Mouse (Mus musculus): ENCODE measurements around the gene Galnt12. TPM values are rescaled to one million over a fixed set of nuclear protein-coding genes. Genes with fewer than 3 reads are reported as not detected.
"Not testable (repeated sequence)": the region's sequence is repeated elsewhere in the genome, so short reads cannot be mapped to it uniquely, and the experiment has no call there.

Galnt12 gene
- total and polyA plus RNA-seq, 3 experiments = not detected

DNA sequence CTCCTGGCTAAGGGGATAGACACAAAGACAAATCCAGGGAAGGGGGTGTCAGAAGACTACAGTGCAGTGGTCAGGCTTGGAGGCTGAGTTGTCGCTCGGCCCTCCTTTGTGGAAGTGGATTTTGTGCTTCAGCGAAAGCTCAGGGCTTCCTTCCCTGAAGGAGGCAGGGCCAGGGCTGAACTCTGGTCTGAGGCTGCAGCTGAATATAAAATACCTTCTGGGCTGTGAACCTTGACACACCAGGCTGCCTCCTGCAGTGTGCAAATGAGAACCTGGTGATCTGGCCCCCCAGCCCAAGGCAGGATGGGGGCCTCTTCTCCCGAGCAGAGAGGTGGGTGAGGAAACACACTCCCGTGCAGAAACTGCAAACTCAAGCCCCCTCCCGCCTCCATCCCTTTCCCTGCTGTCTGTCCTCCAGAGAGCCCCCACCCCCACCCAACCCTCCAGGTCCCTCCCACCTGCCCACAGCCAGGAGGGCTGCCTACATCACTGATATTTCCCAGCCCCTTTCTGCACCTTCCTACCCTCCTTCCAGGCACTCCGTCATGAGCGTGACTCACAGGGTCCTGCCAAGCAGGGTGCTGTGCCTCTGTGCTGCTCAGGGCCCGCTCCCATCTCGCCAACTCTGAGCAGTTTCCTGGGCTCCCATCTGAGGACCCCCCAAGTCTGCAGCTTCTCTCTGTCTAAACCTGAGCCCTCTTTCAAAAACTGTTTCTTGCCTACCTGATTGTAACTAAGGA, 40.9 kb upstream of the Galnt12 start:
- TF ChIP-seq GATA1 (IDR thresholded peaks at IDR 0.05; ENCODE audit: borderline replicate concordance, low read length) (no peak), POLR2AphosphoS5 (IDR thresholded peaks at IDR 0.05; ENCODE audit: insufficient replicate concordance, low read depth, low read length) (no peak), GATA2 (IDR thresholded peaks at IDR 0.05; ENCODE audit: borderline replicate concordance, low read depth, low read length) (no peak), CTCF (IDR thresholded peaks at IDR 0.05; ENCODE audit: low read depth, low read length) (no peak), TAL1 (conservative IDR thresholded peaks at IDR 0.05; ENCODE audit: low read depth, low read length) (no peak)
- DNase-seq (ENCODE audit: low spot score) (no peak), ATAC-seq (ENCODE audit: extremely low read depth, insufficient number of reproducible peaks, low FRiP score, poor library complexity, severe bottlenecking) (no peak)
- Histone ChIP-seq H3K4me3 (ENCODE audit: low read depth, low read length) (no peak overlapping the region; the same call in 1 of the 2 replicates), H3K27me3 (ENCODE audit: insufficient read depth, low read length) (no peaks in the 10 kb centered on the region; the same call in 1 of the 2 replicates), H3K9me3 (replicated peaks) (peaks cover 83% of the 10 kb centered on the region), H3K4me1 (ENCODE audit: insufficient read depth, low read depth, low read length) (no peaks in the 10 kb centered on the region), H3K36me3 (replicated peaks) (no peaks in the 10 kb centered on the region)

DNA sequence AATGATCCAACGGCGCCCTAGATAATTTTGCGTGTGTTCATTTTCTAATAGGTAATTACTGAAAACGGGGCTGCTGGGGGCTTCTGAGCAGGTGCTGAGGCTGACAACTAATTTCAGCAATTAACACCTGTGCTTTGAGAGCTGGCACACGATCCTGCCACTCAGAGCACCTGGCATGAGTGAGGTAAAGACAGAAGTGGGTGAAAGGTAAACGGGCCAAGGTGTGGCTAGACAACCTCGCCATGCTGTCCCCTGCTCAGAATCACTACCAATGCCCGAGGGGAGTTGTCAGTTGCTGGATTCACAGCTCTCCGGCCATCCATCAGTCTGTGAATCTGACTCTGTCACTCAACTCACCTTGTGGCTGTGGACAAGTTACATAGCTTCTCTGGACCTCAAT, 39.8 kb upstream of the Galnt12 start:
- H3K27me3 ChIP-seq (ENCODE audit: insufficient read depth, low read length) = no peaks in the 10 kb centered on the region
- DNase-seq (ENCODE audit: low spot score) = no peak
- no peaks in the 10 kb centered on the region for H3K36me3 ChIP-seq (replicated peaks)
- peaks cover 85% of the 10 kb centered on the region for H3K9me3 ChIP-seq (replicated peaks)
- no peak overlapping the region for H3K4me3 ChIP-seq (ENCODE audit: low read depth, low read length)
- ATAC-seq (ENCODE audit: extremely low read depth, insufficient number of reproducible peaks, low FRiP score, poor library complexity, severe bottlenecking) = no peak
- H3K4me1 ChIP-seq (ENCODE audit: insufficient read depth, low read depth, low read length) = no peaks in the 10 kb centered on the region
- no peak for TF ChIP-seq CTCF (IDR thresholded peaks at IDR 0.05; ENCODE audit: low read depth, low read length)
- no peak for TF ChIP-seq POLR2AphosphoS5 (IDR thresholded peaks at IDR 0.05; ENCODE audit: insufficient replicate concordance, low read depth, low read length)
- no peak for TF ChIP-seq TAL1 (conservative IDR thresholded peaks at IDR 0.05; ENCODE audit: low read depth, low read length)
- TF ChIP-seq GATA2 (IDR thresholded peaks at IDR 0.05; ENCODE audit: borderline replicate concordance, low read depth, low read length) = no peak
- no peak for TF ChIP-seq GATA1 (IDR thresholded peaks at IDR 0.05; ENCODE audit: borderline replicate concordance, low read length)

DNA sequence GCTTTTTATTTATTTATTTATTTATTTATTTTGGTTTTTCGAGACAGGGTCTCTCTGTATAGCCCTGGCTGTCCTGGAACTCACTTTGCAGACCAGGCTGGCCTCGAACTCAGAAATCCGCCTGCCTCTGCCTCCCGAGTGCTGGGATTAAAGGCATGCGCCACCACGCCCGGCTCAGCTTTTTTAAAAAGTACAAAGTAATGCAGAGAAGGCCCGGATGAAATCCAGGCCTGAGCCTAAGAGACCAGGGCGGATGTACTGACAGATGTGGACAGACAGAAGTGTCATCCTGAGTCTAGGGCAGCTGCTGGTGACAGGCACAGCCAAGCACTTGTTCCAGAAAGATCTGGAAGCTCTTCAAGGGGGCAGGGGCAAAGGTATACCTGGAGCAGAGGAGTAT, 36.5 kb upstream of the Galnt12 start:
- not testable (repeated sequence) for ATAC-seq (ENCODE audit: extremely low read depth, insufficient number of reproducible peaks, low FRiP score, poor library complexity, severe bottlenecking); H3K27me3 ChIP-seq (ENCODE audit: insufficient read depth, low read length); H3K4me3 ChIP-seq (ENCODE audit: low read depth, low read length); H3K4me1 ChIP-seq (ENCODE audit: insufficient read depth, low read depth, low read length); DNase-seq (ENCODE audit: low spot score); H3K36me3 ChIP-seq (replicated peaks)
- H3K9me3 ChIP-seq (replicated peaks) = peaks cover 75% of the 10 kb centered on the region

DNA sequence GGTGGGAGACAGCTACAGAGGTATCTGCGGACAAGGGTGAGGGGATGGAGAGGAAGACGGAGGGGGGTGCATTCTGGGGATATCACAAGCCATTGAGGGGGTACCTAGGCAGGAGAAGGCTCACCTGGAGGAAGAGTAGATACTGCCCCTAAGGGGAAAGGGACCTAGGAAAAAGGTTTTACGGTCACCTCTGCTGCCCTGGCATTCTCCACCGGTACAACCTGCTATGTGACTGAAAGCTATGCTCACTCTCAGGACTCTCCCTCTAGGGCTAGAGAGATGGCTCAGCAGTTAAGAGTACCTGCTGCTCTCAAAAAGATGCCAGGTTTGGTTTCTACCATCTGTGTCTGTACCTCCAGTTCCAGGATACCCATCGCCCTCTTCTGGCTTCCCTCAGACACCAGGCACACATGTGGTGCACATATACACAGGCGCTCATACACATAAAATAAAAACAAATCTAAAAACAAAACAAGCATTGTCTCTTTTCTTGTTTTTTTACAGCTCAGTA, 36.1 kb upstream of the Galnt12 start:
- DNase-seq (ENCODE audit: low spot score) (no peak), ATAC-seq (ENCODE audit: extremely low read depth, insufficient number of reproducible peaks, low FRiP score, poor library complexity, severe bottlenecking) (no peak)
- Histone ChIP-seq H3K4me1 (ENCODE audit: insufficient read depth, low read depth, low read length) (no peaks in the 10 kb centered on the region), H3K4me3 (ENCODE audit: low read depth, low read length) (no peak overlapping the region), H3K36me3 (replicated peaks) (no peaks in the 10 kb centered on the region), H3K9me3 (replicated peaks) (peaks cover 75% of the 10 kb centered on the region), H3K27me3 (ENCODE audit: insufficient read depth, low read length) (no peaks in the 10 kb centered on the region)
- no peak for TF ChIP-seq GATA1 (IDR thresholded peaks at IDR 0.05; ENCODE audit: borderline replicate concordance, low read length)
- TF ChIP-seq POLR2AphosphoS5 (IDR thresholded peaks at IDR 0.05; ENCODE audit: insufficient replicate concordance, low read depth, low read length) = no peak
- TF ChIP-seq GATA2 (IDR thresholded peaks at IDR 0.05; ENCODE audit: borderline replicate concordance, low read depth, low read length) = no peak
- no peak for TF ChIP-seq CTCF (IDR thresholded peaks at IDR 0.05; ENCODE audit: low read depth, low read length)
- no peak for TF ChIP-seq TAL1 (conservative IDR thresholded peaks at IDR 0.05; ENCODE audit: low read depth, low read length)

DNA sequence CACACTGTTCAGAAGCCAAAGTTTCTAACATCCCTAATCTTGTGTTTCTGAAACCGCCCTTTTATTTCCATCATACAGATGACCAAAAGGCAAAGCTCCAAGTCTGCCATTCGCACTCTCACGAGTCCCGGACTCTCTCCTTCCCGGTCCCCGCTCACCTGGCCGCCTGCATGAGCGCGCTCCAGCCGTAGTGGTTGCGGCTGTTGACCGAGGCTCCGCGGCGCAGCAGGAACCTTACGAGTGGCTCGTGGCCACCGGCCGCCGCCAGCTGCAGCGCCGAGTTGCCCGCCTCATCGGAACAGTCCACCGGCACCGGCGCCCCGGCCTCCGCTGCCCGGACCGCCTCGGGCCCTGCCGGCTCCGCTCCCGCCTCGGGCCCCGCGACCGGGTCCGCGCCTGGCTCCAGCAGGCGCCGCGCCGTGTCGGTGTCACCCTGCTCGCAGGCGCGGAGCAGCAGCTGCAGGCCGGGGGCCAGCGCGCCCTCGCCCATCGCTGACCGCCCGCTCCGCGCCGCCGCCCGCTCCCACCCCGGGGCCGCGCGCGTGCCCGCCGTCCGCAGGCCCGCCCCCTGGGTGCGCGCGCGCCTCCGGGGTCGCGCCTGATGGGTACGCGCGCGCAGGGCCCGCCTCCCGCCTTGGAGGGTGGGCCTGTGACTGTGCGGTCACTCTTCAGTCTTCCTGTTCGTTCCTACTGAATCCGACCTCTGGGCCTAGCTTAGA, 34.8 kb upstream of the Galnt12 start, which contains the start of gene Anks6:
Gene Anks6, minus strand, starts transcription at position 637 of the 719 bp plus-strand sequence.
- H3K9me3 ChIP-seq (replicated peaks) = peaks cover 67% of the 10 kb centered on the region
- ATAC-seq (ENCODE audit: extremely low read depth, insufficient number of reproducible peaks, low FRiP score, poor library complexity, severe bottlenecking) (no peak), DNase-seq (ENCODE audit: low spot score) (no peak)
- H3K36me3 ChIP-seq (replicated peaks) = no peaks in the 10 kb centered on the region
- no peaks in the 10 kb centered on the region for H3K4me1 ChIP-seq (ENCODE audit: insufficient read depth, low read depth, low read length)
- TF ChIP-seq GATA2 (IDR thresholded peaks at IDR 0.05; ENCODE audit: borderline replicate concordance, low read depth, low read length) = no peak
- TF ChIP-seq GATA1 (IDR thresholded peaks at IDR 0.05; ENCODE audit: borderline replicate concordance, low read length) = no peak
- TF ChIP-seq TAL1 (conservative IDR thresholded peaks at IDR 0.05; ENCODE audit: low read depth, low read length) = no peak
- no peak for TF ChIP-seq CTCF (IDR thresholded peaks at IDR 0.05; ENCODE audit: low read depth, low read length)
- no peak for TF ChIP-seq POLR2AphosphoS5 (IDR thresholded peaks at IDR 0.05; ENCODE audit: insufficient replicate concordance, low read depth, low read length)
- H3K27me3 ChIP-seq (ENCODE audit: insufficient read depth, low read length) = no peaks in the 10 kb centered on the region
- H3K4me3 ChIP-seq (ENCODE audit: low read depth, low read length) = no peak within 1 kb of the TSS; the same call in 1 of the 2 replicates

DNA sequence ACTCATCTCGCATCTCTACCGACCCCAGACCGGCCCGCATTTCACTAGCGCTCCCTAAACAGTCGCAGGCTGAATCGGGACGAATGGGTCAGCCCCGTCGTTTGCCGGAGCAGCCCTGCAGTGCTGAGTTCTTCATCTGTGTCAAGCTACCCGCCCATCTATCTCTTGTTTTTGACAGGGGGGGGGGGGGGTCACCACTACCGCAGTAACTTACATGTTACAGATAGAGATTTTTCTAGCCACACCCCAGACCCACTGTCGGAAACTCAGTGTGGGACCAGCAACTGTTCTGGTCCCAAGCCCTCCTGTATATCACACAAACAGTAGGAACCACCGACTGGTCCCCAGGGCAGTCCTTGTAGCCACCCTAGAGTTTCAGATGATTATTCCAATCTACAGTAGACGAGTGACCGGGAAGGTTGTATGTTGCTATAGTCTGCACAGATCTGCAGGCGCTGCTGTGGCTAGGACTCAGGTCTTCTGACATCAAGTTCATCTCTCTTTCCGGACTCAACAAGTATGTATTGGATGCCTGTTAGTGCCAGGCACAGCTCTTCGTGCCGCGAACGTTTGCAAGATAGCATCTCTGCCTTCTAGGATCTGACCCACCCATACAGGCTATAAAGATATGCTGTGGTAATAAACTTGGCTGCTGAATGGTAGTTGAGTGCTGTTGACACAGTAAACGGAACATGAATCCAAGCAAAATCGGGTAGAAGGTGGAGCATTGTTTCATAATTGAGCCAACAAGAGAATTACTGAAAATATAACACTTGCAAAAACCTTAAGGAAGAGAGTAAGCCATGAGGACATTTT, 34.0 kb upstream of the Galnt12 start:
- TF ChIP-seq GATA1 (IDR thresholded peaks at IDR 0.05; ENCODE audit: borderline replicate concordance, low read length) = no peak
- TF ChIP-seq CTCF (IDR thresholded peaks at IDR 0.05; ENCODE audit: low read depth, low read length) = no peak
- TF ChIP-seq TAL1 (conservative IDR thresholded peaks at IDR 0.05; ENCODE audit: low read depth, low read length) = no peak
- no peak for TF ChIP-seq GATA2 (IDR thresholded peaks at IDR 0.05; ENCODE audit: borderline replicate concordance, low read depth, low read length)
- no peak for TF ChIP-seq POLR2AphosphoS5 (IDR thresholded peaks at IDR 0.05; ENCODE audit: insufficient replicate concordance, low read depth, low read length)
- ATAC-seq (ENCODE audit: extremely low read depth, insufficient number of reproducible peaks, low FRiP score, poor library complexity, severe bottlenecking) = no peak
- no peaks in the 10 kb centered on the region for H3K36me3 ChIP-seq (replicated peaks)
- DNase-seq (ENCODE audit: low spot score) = no peak
- H3K9me3 ChIP-seq (replicated peaks) = peaks cover 59% of the 10 kb centered on the region
- H3K27me3 ChIP-seq (ENCODE audit: insufficient read depth, low read length) = no peaks in the 10 kb centered on the region
- no peak overlapping the region; the same call in 1 of the 2 replicates for H3K4me3 ChIP-seq (ENCODE audit: low read depth, low read length)
- H3K4me1 ChIP-seq (ENCODE audit: insufficient read depth, low read depth, low read length) = no peaks in the 10 kb centered on the region
